Mouse (Mus musculus) ES-E14 (cell line): Measurements from ENCODE around the gene Evpl.

ENCODE experiments used
- CHD2 ChIP-seq: IDR thresholded peaks from 2 replicates; pipeline ENCODE4 v1.6.1; 2014; ENCODE audit warnings: mild to moderate bottlenecking, low read depth, low read length, inconsistent platforms
- HCFC1 ChIP-seq: IDR thresholded peaks from 2 replicates; pipeline ENCODE4 v1.6.1; 2012; ENCODE audit warnings: low read length, inconsistent platforms, borderline replicate concordance; ENCODE audit not compliant: insufficient read depth
- MAFK ChIP-seq: IDR thresholded peaks from 2 replicates; pipeline ENCODE4 v1.6.1; 2014; ENCODE audit warnings: mild to moderate bottlenecking, low read depth, low read length, inconsistent platforms; ENCODE audit not compliant: insufficient read depth
- ZC3H11A ChIP-seq: IDR thresholded peaks from 2 replicates; pipeline ENCODE4 v1.6.1; 2012; ENCODE audit warnings: low read depth, mild to moderate bottlenecking, inconsistent platforms, low read length, borderline replicate concordance
- ZNF384 ChIP-seq: IDR thresholded peaks from 2 replicates; pipeline ENCODE4 v1.6.1; 2012; ENCODE audit warnings: low read depth, low read length, inconsistent platforms

DNA sequence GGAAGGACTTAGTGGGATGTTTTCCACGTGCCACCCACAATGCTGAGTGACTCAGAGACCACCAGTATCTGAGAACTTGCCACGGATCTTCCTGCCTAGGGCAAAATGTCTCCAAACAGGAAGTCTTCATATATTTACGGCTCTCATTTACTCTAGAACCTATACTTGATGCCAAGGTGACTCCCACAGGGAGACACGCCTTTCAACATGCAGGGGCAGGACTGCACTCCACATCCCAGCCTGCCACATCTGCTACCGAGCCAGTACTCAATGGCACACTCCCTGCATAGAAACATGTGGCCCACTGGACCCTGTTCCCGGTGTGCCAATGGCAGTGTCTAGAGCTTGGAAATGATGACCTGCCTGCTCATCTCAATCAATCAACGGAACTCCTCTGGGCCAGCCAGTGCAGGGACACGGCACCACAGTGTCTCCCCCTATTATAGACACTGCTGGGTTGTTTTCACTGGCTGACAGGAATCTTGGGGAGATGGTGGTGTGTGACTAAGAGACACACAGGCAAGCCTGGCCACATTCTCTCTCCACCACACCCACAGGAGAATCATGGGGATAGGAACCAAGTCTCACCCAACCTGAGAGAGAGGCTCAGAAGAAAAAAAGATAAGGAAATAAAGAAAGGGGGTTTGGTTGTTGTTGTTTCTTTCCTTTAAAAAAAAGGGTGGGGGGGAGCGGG is 18.3 kb upstream of the Evpl start:
- no peak for TF ChIP-seq ZNF384
- TF ChIP-seq MAFK = no peak
- no peak for TF ChIP-seq CHD2
- no peak for TF ChIP-seq HCFC1
- no peak for TF ChIP-seq ZC3H11A
